Mouse (Mus musculus): Measurements from ENCODE around the gene Sipa1l1.

Sipa1l1 gene

DNA sequence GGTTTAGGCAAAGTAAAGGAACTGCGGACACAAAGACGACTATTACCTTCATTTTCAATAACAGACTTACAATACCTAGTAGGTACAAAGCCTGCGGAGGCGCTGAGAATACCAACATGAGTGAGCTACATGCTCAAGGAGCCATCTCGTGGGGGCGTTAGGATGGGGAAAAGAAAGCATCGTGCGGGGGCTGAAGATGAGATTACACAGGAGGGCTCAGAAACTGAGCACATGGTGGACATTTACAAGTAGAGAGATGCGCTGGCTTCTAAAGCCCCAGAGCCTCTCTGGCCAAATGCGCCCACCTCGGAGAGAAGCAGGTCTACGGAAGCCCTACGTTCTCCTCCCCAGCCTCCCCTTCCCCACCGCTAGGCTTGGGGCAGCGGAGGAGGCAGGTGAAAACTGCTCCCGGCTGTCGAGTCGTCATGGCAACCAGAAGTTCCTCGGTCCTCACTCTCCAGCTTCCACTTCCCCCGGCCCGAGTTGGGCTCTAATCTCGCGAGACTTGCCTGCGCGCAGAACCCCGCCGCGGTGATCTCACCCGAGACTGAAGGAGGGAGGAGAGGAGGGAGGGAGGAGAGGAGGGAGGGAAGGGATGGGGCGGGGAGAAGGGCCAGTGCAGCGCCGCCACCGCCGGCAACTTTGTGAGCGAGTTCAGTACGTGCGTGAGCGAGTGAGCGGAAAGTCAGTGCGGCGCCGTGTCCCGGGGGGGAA, at the start of gene Sipa1l1:
Gene Sipa1l1, plus strand, starts transcription at position 501 of the 714 bp plus-strand sequence.
- peak; percentile 92 to 94 for DNase-seq

GRCm38 (mm10) chr12:82121947-82122346, 47.2 kb upstream of the Sipa1l1 start:
- no peak for DNase-seq

DNA sequence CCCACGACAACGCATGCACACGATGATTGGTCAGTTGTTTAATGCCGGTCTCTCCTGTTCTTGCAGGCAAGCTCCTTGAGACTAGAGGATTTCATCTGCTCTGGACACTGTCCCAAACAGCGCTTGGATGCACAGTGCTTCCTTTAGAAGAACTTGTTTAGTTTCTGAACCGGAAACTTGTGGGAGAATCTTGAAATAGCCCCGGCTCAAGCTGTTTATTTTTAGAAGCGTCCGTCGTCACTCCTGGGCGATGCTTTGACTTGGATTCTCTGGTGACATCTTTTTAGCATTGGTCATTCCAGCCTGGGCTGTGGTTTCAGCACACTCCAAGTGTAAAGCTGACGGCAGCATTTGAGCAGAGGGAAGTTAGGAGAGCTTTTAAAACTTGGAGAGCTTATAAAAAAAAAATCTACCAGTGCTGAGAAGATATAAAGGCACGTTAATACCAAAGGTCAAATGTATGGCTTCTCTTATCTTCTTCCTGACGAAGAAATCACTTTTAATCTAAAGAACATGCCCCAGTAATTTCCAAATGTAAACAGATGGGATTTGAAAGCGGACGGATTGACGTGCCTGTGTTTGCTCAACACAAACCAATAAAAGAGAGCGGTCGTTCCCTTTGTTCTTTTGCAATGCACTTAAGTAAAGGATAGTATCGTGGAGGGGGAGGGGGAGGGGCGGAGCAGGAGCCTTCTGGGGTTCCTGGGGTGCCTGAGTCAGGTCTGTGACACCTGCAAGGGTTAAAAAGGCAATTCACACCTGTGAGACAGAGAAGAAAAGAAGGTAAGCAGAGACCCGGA, 46.5 kb upstream of the Sipa1l1 start:
- DNase-seq = no peak

GRCm38 (mm10) chr12:82126796-82127195, 42.3 kb upstream of the Sipa1l1 start:
- no peak for DNase-seq

- no peak for DNase-seq
These were observed 29.6 kb upstream of the Sipa1l1 start for GRCm38 (mm10) chr12:82139234-82140166.

- no peak for DNase-seq
These were observed 25.7 kb upstream of the Sipa1l1 start for GRCm38 (mm10) chr12:82143371-82143770.

GRCm38 (mm10) chr12:82145173-82145572, 23.9 kb upstream of the Sipa1l1 start:
- no peak for DNase-seq

DNA sequence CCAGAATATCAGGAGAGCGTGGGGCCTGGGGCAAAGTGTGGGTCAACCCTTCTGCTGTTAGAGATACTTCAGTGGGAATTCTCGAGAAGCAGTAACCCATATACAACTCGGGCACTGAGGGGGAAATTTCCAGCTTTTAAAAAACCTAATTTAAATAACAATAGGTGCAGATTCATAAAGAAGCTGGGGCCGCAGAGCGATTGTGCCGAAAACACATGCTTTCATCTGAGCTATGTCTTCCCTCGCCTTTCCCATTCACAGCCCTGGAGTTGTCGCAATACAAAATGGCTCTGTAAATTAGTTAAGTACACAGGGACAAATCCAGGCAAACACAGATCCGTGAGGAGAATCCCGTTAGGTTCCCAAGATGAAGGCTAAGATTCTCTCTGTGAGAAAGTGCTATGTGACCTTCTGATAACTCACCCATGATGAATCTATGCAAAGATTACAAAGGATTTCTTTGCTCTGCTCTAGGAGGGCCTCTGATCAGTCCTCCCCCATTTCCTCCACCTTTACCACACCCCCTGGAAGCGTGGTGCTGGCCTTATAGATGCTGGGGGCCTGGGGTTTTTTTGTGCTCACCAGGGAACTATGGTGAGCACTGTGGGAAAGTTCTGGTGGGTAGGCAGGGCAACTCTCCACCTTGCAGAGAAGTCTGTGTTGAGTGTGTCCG, 22.0 kb upstream of the Sipa1l1 start:
- DNase-seq = no peak

DNA sequence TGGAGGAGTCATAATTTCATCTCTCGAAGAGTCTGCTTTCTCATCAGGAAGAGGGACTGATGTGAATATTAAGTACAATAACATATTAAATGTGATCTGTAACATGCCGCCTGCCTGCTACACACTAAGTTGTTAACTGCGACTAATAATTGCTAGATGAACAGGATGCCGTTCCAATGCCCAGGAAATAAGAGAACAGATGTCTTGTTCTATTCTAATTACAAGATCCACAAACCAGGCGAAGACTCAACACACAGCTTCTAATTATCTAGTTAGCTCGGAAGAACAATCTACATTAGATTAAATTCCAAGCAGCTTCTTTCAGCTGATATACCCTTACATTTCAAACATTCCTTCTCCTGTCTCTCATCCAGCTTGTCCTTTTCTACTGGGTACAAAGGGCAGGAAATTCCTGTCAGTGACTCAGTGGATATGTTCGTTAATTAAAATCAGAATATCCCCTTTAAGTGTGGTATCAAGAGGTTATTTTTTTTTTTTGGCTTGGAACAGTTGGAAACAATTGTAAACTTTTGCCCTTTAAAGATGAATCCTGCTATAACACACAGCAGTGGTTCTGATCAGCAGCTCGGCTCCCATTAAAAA, 20.7 kb upstream of the Sipa1l1 start:
- no peak for DNase-seq

GRCm38 (mm10) chr12:82151019-82151418, 18.1 kb upstream of the Sipa1l1 start:
- no peak for DNase-seq

GRCm38 (mm10) chr12:82154527-82154926, 14.6 kb upstream of the Sipa1l1 start:
- no peak for DNase-seq

GRCm38 (mm10) chr12:82158516-82158915, 10.6 kb upstream of the Sipa1l1 start:
- DNase-seq = no peak

GRCm38 (mm10) chr12:82159372-82159771, 9.7 kb upstream of the Sipa1l1 start:
- DNase-seq = no peak

DNA sequence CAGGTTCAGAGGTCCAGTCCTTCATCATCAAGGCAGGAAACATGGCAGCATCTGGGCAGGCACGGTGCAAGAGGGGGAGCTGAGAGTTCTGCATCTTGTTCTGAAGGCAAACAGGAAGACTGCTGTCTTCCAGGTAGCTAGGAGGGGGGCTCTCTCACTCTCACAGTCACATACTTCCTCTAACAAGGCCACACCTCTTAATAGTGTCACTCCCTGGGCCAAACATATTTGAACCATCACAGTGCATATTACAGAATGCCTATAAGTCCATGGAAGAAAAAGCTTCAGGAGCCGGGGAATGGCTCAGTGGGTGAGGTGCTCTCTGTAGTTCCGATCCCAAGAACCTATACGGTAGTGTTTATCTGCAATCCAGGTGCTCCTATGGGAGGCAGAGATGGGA, 3.5 kb upstream of the Sipa1l1 start:
- no peak for DNase-seq

DNA sequence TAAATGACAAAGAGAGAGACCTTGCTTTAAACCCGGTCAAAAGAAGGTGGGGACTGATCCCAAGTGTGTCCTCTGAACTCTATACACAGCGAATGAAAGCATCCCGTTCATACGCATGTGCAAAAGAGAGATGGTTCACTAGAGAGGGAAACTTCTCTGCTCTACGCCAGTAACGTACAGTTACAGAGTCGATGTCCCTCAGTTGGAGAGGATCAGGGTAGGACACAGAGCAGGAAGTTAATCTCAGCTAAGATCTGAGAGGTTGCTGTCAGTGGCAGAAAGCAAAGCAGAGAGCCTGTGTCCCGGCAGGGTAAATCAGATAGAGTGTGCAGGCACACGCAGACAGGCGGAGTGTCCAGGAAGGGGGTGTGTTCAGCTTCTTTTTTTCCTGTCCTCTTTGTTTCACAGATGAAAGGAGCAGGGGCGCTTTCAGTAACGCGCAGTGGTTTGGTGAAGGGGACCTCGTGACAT, 3.0 kb upstream of the Sipa1l1 start:
- no peak for DNase-seq

DNA sequence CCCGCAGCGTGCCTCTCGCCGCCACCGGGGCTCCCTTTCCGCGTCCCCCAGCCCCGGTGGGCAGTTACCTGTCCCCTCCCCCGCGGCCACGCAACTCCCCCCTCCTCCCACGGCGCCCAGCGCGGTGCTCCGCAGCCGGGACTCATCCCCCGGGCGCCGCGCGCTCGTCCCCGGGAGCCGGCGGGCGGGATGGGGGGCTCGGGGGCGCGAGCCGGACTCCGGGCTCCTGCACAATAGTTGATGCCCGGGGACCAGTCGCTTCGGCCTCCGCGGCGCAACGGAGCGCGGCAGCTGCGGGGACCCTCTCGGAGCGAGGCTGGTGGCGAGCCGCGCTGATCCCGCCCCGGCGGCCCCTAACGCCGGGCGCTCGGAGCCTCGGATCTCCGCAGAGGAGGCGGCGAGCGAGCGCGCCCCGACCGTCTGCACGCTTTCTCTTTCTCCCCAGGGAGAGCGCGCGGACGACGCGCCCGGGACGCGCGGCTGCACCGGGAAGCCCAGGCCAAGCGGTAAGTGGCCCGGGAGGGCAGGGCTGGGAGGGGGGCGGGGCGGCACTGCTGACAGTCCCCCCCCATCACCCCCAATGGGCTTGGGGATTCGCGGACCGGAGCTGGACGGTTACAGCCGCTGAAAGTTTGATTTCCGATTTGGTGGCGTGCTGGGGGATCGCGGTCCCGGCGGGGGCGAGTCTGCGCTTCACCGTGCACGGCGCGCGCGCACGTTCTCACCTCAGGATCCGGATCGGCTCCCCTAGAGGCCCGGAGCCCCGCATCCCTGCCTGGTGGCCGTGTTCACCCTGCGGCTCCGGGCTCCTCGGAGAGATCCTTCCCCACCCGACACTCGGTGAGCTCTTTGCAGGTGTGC, 681 bp downstream of the Sipa1l1 start:
- DNase-seq = peak; percentile 68

DNA sequence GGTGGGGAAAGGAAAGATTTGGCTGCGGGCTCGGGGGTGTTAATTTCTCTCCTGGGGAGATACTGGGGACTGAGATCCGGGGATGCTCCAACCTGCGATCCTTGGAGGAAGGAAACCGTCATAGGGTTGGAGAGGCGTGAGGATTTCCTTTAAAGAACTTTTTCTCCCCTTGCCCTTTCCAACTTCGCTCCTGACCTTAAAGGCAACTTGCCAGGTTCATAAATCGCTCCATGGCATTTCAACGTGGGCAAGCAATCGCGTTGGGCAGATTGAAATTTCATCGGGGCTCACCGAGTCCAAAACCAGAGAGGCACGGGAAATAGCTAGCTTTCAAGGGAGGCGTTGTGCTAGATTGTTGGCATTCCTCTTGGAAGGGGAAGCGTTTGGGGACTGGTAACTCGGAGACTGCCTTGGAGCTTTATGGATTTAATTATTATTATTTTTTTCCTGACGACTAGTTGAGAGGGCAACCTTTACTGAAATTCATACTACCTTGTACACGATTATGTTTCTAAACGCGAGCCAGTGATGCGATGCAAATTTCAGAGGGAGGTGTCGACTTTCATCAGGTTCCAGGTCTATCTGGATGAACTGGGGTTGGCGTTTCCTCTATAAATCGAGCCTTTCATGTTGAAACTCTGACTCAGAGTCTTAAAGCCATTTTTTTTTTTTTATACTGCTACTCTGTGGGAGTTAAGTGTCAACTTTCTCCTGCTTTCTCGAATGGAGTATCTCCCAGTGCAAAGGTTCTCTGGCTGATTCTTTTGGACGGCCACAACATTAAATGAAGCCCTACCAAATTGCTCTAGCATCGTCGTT, 1.6 kb downstream of the Sipa1l1 start:
- peak; percentile 21 to 43 for DNase-seq

DNA sequence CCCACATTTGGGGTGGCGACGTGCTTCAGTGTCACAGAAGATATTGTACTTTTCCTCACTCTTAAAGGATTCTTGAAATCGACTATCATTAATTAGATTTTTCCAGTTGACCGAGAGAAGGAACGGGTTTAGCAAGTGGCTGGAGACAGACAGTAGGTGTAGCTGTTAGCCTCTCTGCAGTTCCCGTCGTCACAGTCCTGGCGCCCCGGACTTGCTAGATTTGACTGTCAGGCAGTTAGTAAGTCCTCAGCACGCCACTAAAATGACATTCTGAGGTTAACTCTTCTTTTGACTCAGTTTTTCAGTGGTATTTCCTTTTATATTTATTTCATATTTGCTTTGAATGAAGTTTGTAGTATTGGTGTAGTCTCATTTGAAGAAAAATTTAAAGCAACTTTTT, 2.5 kb downstream of the Sipa1l1 start:
- peak; percentile 53 to 55 for DNase-seq

GRCm38 (mm10) chr12:82173623-82174022, 4.5 kb downstream of the Sipa1l1 start:
- no peak for DNase-seq

DNA sequence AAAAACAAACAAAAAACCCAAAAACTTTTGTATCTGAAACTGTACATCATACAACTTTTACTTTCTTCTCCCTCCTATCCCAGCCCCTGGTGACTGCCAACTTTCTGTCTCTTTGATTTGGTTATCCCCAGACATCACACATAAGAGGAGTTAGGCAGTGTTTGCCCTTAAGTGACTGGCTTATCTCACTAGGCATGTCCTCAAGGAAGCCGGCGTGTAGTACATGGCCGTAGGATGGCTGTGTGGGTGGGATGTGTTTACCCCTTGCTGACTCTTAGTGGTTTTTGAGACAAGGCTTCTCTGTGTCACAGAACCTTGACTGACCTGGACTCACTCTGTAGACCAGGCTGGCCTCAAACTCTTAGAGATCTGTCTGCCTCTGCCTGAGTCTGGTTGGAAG, 6.6 kb downstream of the Sipa1l1 start:
- DNase-seq = no peak

Data from cerebellum, postnatal 36 days (tissue).